In the genomic region with DNA sequence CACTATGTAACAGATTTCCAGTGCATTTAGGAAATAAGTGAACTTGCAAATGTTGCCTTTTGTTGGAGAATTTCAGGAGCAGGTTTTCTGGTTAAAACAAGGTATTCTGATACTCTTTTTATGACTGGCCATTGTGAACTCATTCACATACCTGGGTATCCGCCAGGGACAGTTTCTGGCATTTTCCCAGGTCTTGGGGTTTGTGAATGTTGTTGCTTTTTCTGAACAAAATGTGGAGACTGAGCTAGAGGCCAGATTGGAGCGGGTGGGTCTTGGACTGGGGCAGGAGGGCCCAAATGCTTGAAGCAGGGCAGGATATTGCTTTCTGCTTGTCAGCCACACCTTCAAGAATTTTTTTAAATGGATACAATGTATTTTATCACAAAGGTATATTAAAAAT, we compare ENCODE assay signal across 18 mouse cellular contexts. TPM values are rescaled to one million over a fixed set of nuclear protein-coding genes. Genes with fewer than 3 reads are reported as not detected.
DNase-seq lines count a peak whose midpoint lies in the region; ATAC-seq and TF ChIP-seq lines count a peak whose summit lies in the region.
"Had no signal": no experiment of that assay in that cellular context is flagged by ENCODE, and none has a peak within 500 bp of the region (broad histone marks: within the 10 kb centered on the region; RNA-seq: fewer than 3 reads in every experiment).

No protein-coding gene starts in this region.

- TF ChIP-seq POLR2A in kidney, adult 2 months (IDR thresholded peaks at IDR 0.05; ENCODE audit: low read depth, low read length): no peak

- no peak overlapping the region for H3K4me3 ChIP-seq in kidney, adult 2 months (ENCODE audit: insufficient read depth, low read depth, low read length)
- no peak overlapping the region for H3K4me3 ChIP-seq in kidney, embryonic 14.5 days (ENCODE audit: low read length)
- H3K4me3 ChIP-seq in limb, embryonic 15.5 days: no peak overlapping the region
- H3K4me3 ChIP-seq: embryonic facial prominence, embryonic 12.5 days; forebrain, embryonic 10.5 days; hindbrain, embryonic 10.5 days; liver, embryonic 13.5 days; lung, embryonic 15.5 days; midbrain, embryonic 12.5 days had no signal

- no peaks in the 10 kb centered on the region for H3K9me3 ChIP-seq in kidney, embryonic 14.5 days (ENCODE audit: control insufficient read depth, low read length)
- no peaks in the 10 kb centered on the region for H3K9me3 ChIP-seq in limb, embryonic 15.5 days
- H3K9me3 ChIP-seq: embryonic facial prominence, embryonic 12.5 days; forebrain, embryonic 10.5 days; hindbrain, embryonic 10.5 days; liver, embryonic 13.5 days; lung, embryonic 15.5 days; midbrain, embryonic 12.5 days had no signal

- no peak for ATAC-seq in kidney, embryonic 14.5 days (ENCODE audit: low FRiP score, low TSS enrichment)
- no peak for ATAC-seq in limb, embryonic 15.5 days (ENCODE audit: insufficient number of reproducible peaks, low FRiP score, low TSS enrichment, low read depth)
- no peak for ATAC-seq in megakaryocyte-erythroid progenitor cell, adult 5-6 weeks (replicated peaks; ENCODE audit: low FRiP score, low TSS enrichment, poor library complexity, severe bottlenecking)

- DNase-seq in gastrocnemius, postnatal 10 days: peak; percentile 13
- DNase-seq in gastrocnemius, postnatal 4 days (ENCODE audit: low spot score in 2 of 2): no peak
- DNase-seq in kidney, adult 2 months: peak; percentile 45
- peak; percentile 9 to 14 for DNase-seq in heart, postnatal 10 days
- DNase-seq: layer of hippocampus, postnatal 36 days; liver, embryonic 13.5 days; right cerebral cortex, postnatal 25 days had no signal

- no peak overlapping the region for H3K9ac ChIP-seq in kidney, embryonic 14.5 days (ENCODE audit: low read depth, low read length)
- H3K9ac ChIP-seq in limb, embryonic 15.5 days: no peak overlapping the region
- H3K9ac ChIP-seq: embryonic facial prominence, embryonic 12.5 days; liver, embryonic 13.5 days; lung, embryonic 15.5 days; midbrain, embryonic 12.5 days had no signal

- no peaks in the 10 kb centered on the region for H3K27me3 ChIP-seq in kidney, adult 2 months (replicated peaks; ENCODE audit: control insufficient read depth, insufficient read depth, low read length)
- H3K27me3 ChIP-seq in kidney, embryonic 14.5 days (ENCODE audit: control insufficient read depth, insufficient read depth, low read length): no peaks in the 10 kb centered on the region
- H3K27me3 ChIP-seq in limb, embryonic 15.5 days: no peaks in the 10 kb centered on the region
- H3K27me3 ChIP-seq: embryonic facial prominence, embryonic 12.5 days; liver, embryonic 13.5 days; lung, embryonic 15.5 days; midbrain, embryonic 12.5 days had no signal

- no peak overlapping the region for H3K27ac ChIP-seq in kidney, adult 2 months (ENCODE audit: insufficient read depth, low read depth, low read length)
- no peak overlapping the region for H3K27ac ChIP-seq in kidney, embryonic 14.5 days (ENCODE audit: low read depth, low read length)
- H3K27ac ChIP-seq in limb, embryonic 15.5 days: 0 out of 2 replicates have a peak overlapping the region, but pooled peaks have one; percentile 33
- H3K27ac ChIP-seq: embryonic facial prominence, embryonic 12.5 days; forebrain, embryonic 10.5 days; hindbrain, embryonic 10.5 days; liver, embryonic 13.5 days; lung, embryonic 15.5 days; macrophage; midbrain, embryonic 12.5 days had no signal

- intact Hi-C loops in heart, postnatal 10 days (cut with DNase I): no loop called here

- H3K36me3 ChIP-seq in kidney, adult 2 months (ENCODE audit: control insufficient read depth, insufficient read depth, low read length): no peaks in the 10 kb centered on the region
- H3K36me3 ChIP-seq in kidney, embryonic 14.5 days (ENCODE audit: control insufficient read depth, insufficient read depth, low read length): no peaks in the 10 kb centered on the region
- H3K36me3 ChIP-seq in limb, embryonic 15.5 days: no peaks in the 10 kb centered on the region
- H3K36me3 ChIP-seq: embryonic facial prominence, embryonic 12.5 days; forebrain, embryonic 10.5 days; hindbrain, embryonic 10.5 days; liver, embryonic 13.5 days; lung, embryonic 15.5 days; midbrain, embryonic 12.5 days had no signal

- 56% methylated on average over 2 of the region's 2 CpGs for whole genome bisulfite sequencing in kidney, adult 2 months
- WGBS in kidney, embryonic 14.5 days: 81% methylated on average over 2 of the region's 2 CpGs
- WGBS in limb, embryonic 15.5 days: 57% methylated on average over 2 of the region's 2 CpGs

- no peaks in the 10 kb centered on the region for H3K4me1 ChIP-seq in kidney, adult 2 months (ENCODE audit: control insufficient read depth, insufficient read depth, low read length)
- no peaks in the 10 kb centered on the region for H3K4me1 ChIP-seq in kidney, embryonic 14.5 days (ENCODE audit: control insufficient read depth, insufficient read depth, low read length)
- H3K4me1 ChIP-seq in limb, embryonic 15.5 days: no peaks in the 10 kb centered on the region
- H3K4me1 ChIP-seq: embryonic facial prominence, embryonic 12.5 days; forebrain, embryonic 10.5 days; hindbrain, embryonic 10.5 days; liver, embryonic 13.5 days; lung, embryonic 15.5 days; midbrain, embryonic 12.5 days had no signal

- no peak overlapping the region for H3K4me2 ChIP-seq in kidney, embryonic 14.5 days (replicated peaks; ENCODE audit: low read depth, low read length)
- H3K4me2 ChIP-seq in limb, embryonic 15.5 days: no peak overlapping the region
- H3K4me2 ChIP-seq: embryonic facial prominence, embryonic 12.5 days; liver, embryonic 13.5 days; lung, embryonic 15.5 days; midbrain, embryonic 12.5 days had no signal

- no peak for TF ChIP-seq CTCF in kidney, adult 2 months (conservative IDR thresholded peaks at IDR 0.05; ENCODE audit: insufficient read depth, insufficient read length, low read depth, low read length)

RNA-seq across cellular contexts. Expression of a gene that starts 35.6 kb away (rescaled TPM):
- 1 to 10 TPM; 5.8 to 6.3 TPM for total RNA-seq in gastrocnemius, postnatal 10 days (2021)
- 1 to 10 TPM; 4.6 TPM for total RNA-seq in gastrocnemius, postnatal 4 days (2021)
- polyA plus RNA-seq in kidney, adult 2 months (2012; rRNA removed): 2.1 TPM in 2 replicates
- polyA plus RNA-seq in kidney, embryonic 14.5 days (2014; fragmentation: Nextera tagmentation; extraction: Ambion mirVana): 0.73 and 0.90 TPM in 2 replicates
- 1 to 10 TPM; 7.2 TPM for total RNA-seq in heart, postnatal 10 days (2021)
- polyA plus RNA-seq in limb, embryonic 15.5 days (2015; fragmentation: Nextera tagmentation; extraction: Ambion mirVana): 45.7 and 45.8 TPM in 2 replicates
- not detected in 2 replicates for total RNA-seq in megakaryocyte-erythroid progenitor cell, adult 5-6 weeks (2014; fragmentation: Nextera tagmentation)
- total RNA-seq in megakaryocyte-erythroid progenitor cell, adult 5-6 weeks (2017): not detected in 2 replicates
- total RNA-seq: common myeloid progenitor, adult 5-6 weeks; granulocyte monocyte progenitor cell, adult 5-6 weeks had no signal

Comparison
In these comparisons a context has a peak if more than half of its experiments do, and no peak if none do; other contexts are left out.
1. DNase-seq: peak in gastrocnemius, postnatal 10 days (single experiment), kidney, adult 2 months (single experiment) and heart, postnatal 10 days (2 of 2); none in gastrocnemius, postnatal 4 days (0 of 2).
2. RNA of a gene that starts 35.6 kb away (total RNA-seq): 7.2 TPM in heart, postnatal 10 days, 5.8 to 6.3 TPM in gastrocnemius, postnatal 10 days and 4.6 TPM in gastrocnemius, postnatal 4 days; not detected in megakaryocyte-erythroid progenitor cell, adult 5-6 weeks; every median in the first group is over 4 times any median in the second.